Mouse (Mus musculus) thymus, adult 18-20 months (tissue): ENCODE data around the gene Myrf.

Experiments
- DNase-seq, 2 experiments: peaks; one replicate each; pipeline ENCODE4 v3.0.0; 2022; ENCODE audit warnings: mixed read lengths in 2 of 2

Gene Myrf

DNA sequence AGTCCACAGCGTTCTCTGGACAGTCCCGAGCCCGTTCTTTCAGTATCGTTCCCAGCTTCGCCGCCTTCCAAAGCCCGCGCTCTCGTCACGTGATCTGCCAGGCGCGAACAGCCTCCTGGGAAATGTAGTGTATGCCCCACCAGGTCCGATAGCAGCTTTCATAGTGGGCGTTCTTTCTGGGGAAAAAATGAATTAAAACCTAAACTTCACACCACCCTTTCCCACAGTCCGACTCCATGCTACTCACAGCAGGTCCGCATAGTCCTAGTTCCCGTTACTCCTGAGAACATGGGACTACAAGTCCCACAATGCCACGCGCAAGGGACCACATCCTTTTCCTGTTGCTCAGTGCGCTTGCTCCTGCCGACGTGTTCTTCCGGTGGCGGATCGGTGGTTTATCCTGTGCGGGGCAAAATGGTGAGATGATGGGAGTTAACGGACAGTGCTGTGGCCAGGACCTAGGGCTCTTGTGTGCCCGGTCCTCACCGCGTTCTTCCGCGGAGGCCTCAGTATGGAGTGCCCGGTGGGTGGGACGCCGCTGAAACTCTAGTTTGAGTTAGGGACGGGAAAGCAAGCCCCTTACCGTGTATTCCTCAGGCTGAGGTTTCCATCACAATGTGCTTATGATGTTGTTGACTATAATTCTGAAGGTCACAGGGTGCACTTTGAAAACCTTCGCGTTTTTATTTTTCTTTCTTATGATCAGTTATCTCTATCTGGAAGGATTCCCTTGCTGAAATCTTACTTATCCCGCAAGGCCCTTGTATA, 36.5 kb downstream of the Myrf start, which contains the start of the genes Tmem258 and Fen1:
Gene Tmem258 (plus strand): TSS at position 167 of the 768 bp plus-strand sequence.
Gene Fen1 (minus strand): TSS at position 322 of the 768 bp plus-strand sequence.
- peak; percentile 72 to 82 for DNase-seq

DNA sequence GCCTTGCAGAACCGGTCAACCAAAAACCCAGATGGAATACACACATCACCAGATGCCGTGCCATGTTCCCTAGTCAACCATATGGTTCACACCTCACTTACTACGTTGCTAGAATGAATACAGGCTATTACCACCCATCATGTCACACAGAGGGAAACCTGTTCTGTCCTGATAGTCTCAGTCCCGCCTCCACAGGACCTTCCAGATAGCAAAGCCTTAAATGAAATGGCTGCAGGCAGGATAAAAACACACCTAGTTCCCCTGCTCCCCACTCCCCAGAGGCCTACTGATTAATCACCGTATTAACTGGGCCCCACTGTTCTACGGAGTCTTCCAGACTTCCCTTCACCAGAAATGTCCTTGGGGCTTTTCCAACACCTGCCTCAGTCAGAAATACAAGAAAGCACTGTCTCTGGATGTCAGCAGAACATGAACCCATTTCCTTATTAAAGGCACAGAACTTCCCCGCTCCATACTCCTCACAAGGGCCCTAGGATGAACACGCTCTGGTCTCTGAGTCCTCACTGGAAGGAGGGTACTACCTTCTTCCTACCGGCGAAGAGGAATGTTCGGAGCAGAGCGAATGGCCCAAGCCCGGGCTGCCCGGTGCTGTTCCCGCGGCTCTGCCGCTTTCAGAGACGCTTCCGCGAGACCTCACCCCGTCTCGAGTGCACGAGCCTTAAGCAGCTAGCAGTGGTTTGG, 37.3 kb downstream of the Myrf start:
- no peak for DNase-seq

GRCm38 (mm10) chr19:10198723-10199122, 41.8 kb downstream of the Myrf start:
- DNase-seq = peak; percentile 31 to 37

GRCm38 (mm10) chr19:10198286-10198685, 42.3 kb downstream of the Myrf start:
- DNase-seq = no peak

DNA sequence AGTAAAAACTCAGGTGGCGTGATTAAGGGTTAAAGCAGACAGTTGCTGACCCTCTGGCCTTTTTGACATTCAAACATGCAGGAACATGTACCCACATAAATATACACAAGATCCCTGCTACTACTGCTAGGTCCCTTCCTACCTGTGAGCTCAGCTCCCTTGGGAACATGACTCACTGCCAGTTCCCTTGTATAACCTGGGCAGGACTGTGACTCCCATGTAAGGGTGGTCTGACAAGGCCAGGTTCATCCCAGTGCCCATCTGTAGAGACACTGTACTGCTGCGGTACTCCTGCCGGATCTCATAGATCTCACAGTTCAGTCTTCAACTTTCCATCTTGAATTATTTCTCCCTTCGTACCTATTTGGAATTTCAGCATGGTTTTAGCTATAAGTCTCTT, 43.4 kb downstream of the Myrf start:
- DNase-seq = no peak

- no peak for DNase-seq
Measured at GRCm38 (mm10) chr19:10195252-10195651, 45.3 kb downstream of the Myrf start.

- no peak for DNase-seq
Measured at GRCm38 (mm10) chr19:10194337-10194736, 46.2 kb downstream of the Myrf start.

GRCm38 (mm10) chr19:10191326-10191725, 49.2 kb downstream of the Myrf start:
- no peak for DNase-seq

DNA sequence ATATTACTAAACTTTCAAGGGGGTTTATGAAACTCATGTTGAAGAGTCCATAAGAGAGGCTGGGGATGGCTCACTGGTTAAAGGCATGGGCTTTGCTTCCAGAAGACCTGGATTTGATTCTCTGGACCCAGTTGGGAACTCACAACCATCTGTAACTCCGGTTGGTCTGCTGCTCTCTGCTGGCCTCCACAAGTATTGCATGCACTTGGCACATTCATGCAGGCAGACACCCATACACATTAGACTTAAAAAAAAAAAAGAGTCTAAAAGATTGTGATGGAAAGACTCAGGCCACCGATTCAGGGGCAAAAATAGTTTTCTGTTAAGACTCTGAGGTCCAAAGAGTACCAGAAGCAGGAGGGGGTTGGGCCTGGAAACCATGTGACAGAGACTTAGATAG, 49.8 kb downstream of the Myrf start:
- peak in 1 of 2 experiments; percentile 41 for DNase-seq

DNA sequence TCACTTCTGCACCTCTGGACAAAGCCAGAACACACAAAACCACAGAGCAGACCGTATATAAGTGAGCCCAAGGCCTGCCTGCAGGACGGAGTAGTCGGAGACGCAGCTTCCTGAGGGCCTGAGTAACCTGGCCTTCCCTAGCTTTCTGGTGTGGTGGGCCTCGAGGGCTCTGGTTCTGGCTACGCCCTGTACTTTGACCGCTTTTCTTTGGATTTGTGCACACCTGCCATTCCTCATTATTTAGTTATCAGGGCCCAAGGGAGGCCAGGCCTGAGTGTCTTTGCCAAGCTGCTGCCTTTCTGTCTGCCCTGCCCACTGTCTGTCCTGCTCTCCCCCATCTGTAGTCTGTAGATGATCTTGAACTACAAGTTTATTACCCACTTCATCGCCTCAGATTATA, 50.6 kb downstream of the Myrf start:
- no peak for DNase-seq

GRCm38 (mm10) chr19:10189022-10189421, 51.5 kb downstream of the Myrf start:
- DNase-seq = no peak

GRCm38 (mm10) chr19:10188281-10188811, 52.2 kb downstream of the Myrf start:
- DNase-seq = no peak

GRCm38 (mm10) chr19:10186569-10186968, 54.0 kb downstream of the Myrf start:
- no peak for DNase-seq

DNA sequence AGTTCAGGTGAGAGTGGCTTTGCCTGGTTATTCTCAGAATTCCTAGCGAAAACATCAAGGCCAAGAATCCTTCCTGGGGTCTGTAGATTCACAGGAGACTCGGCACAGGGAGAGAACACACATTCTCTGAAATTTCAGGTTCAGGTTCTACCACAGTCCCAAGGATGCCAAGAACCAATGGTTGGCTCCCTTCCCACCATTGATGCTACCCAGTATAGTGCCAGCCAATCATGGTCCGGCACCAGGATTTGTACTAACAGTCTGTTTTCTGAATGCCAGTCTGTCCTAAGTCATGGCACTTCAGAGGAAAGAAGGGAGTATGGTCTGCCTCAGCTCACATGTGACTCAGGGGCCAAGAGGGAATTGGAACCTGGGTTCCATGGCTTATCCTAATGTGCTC, 54.7 kb downstream of the Myrf start:
- no peak for DNase-seq

DNA sequence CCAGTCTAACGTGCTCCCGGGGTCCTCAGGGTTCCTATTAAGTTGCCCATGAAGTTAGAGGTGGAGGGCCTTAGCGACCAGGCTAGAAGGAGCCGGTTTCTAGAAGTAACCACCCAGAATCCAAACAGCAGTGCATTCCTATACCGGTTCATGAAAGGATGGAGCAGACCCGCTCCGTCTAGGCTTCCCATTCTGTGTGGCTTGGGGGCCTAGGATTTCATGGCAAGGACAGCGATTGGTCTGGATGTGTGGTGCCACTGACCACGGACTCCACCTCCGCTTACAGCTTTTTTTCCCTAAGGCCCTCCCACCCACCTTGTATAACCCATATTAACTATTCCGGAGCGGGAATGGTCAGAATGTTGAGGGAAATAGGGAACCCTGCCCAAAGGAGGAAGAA, 56.5 kb downstream of the Myrf start:
- no peak for DNase-seq

DNA sequence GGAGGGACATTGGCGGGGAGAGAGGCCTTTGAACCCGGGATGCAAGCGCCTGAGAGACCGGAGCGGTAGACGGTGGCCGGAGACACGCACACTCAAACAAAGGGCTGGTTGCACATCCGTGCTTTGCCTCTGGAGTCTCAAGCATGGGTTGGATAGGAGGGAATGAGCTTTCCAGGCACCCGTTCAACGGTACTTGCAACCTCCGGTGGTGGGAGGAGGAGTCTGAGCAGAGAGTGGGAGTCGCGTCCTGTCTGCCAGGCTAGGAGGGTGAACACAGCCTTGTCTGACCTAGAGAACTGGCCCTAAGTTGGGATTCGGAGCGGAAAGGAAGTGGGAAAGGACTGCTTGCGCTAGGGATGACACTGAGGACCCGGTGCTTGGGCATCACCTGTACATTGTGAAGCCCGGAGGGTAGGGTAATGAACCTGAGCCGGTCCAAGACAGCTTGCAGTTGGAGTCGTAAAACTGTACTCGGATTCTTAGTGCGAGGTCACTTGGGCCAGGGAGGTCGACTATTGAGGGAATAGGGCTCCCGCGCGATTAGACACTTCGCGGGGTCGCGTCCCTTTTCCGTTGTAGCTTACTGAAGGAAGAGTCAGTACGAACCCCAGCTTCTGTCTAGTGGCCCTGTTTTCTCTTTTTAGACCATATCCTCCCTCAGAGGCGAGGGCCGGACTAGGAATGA, 57.1 kb downstream of the Myrf start:
- DNase-seq = peak; percentile 36 to 51

- peak; percentile 86 to 89 for DNase-seq
Measured at GRCm38 (mm10) chr19:10182670-10183298, 57.8 kb downstream of the Myrf start, which contains the start of gene Fads1. Gene Fads1, plus strand, starts transcription at chr19:10182888.

GRCm38 (mm10) chr19:10182142-10182541, 58.4 kb downstream of the Myrf start:
- no peak for DNase-seq

DNA sequence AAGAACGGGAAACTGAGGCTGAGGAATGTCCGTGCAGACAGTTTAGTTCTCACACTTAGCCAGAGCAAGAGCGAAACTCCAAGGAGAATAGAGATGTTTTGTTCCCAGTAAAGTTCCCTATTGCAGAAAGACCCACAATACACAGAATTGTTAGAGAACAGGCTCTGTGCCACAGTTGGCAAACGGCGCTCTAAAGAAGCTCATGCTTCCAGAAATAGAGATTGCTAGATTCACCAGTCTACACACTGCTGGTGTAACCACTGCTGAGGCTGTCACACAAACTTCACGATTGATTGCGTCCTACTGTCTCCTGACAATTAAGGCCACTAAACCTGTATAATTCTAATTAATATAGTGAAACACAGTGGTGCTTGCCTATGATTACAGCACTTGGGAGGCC, 59.3 kb downstream of the Myrf start:
- no peak for DNase-seq

DNA sequence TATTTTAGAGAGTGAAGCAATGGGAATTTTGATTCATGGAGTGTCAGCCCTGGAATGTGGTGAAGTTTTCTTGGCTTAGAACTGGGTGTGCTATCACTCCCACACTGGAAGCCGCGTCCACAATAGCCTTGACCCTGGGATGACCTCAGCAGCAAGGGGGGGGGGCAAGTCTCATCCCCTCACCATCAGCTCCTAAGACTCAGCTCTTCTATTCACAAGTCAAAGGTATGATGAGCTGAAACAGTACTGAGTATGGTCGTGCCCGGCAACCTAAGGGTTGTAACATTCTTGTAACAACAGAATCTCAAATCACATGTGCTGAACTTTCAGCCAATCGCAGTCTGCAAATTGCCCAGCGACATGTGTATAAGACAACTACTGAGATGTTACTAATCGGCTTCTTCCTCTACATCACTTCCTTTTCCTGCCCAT, 63.6 kb downstream of the Myrf start:
- no peak for DNase-seq

GRCm38 (mm10) chr19:10176477-10176876, 64.1 kb downstream of the Myrf start:
- DNase-seq = no peak

DNA sequence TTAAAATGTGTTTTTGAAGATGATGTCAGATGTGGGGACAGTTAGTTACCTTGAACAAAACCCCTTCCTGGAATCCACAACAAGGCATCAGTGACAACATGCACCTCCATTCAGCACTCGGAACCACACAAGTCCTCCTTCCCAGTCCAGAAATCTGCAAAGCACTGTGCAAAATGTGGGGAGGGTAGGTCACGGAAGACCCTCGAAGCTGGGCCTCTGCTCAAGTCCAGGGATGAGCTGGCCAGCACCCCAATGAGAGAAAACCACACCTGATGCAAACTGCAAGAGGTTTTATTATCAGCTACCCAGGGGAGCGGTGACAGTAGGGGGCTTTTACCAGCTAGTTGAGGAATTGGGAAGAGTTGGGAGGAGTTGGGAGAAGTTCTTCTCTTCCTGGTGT, 65.6 kb downstream of the Myrf start:
- no peak for DNase-seq
